Mouse (Mus musculus): ENCODE measurements at regions not wholly inside any gene's neighbourhood (a gene's known extent, or its start where the extent isn't known, plus 50 kb on each side); places are given as distances from the start of the nearest gene placed in this dataset.

GRCm38 (mm10) chr13:37514641-37515305, 169.8 kb downstream of the Ly86 start:
- H3K36me3 ChIP-seq: no peaks in the 10 kb centered on the region
- no peak overlapping the region for H3K4me3 ChIP-seq
- H3K4me2 ChIP-seq: peak overlapping the region; percentile 49
- H3K9ac ChIP-seq: no peak overlapping the region
- WGBS: 69% methylated on average over 12 of the region's 12 CpGs
- no peaks in the 10 kb centered on the region for H3K27me3 ChIP-seq
- peak overlapping the region; percentile 84 for H3K27ac ChIP-seq (replicated peaks)
- ATAC-seq (ENCODE audit: low FRiP score, low read depth): no peak
- peaks cover 24% of the 10 kb centered on the region for H3K4me1 ChIP-seq (replicated peaks)
- no peaks in the 10 kb centered on the region for H3K9me3 ChIP-seq

GRCm38 (mm10) chr13:37517055-37517807, 172.2 kb downstream of the Ly86 start:
- no peaks in the 10 kb centered on the region for H3K36me3 ChIP-seq
- ATAC-seq (ENCODE audit: low FRiP score, low read depth): no peak
- H3K4me3 ChIP-seq: no peak overlapping the region
- H3K9ac ChIP-seq: no peak overlapping the region
- H3K27me3 ChIP-seq: no peaks in the 10 kb centered on the region
- H3K27ac ChIP-seq (replicated peaks): no peak overlapping the region
- no peak overlapping the region for H3K4me2 ChIP-seq
- H3K9me3 ChIP-seq: no peaks in the 10 kb centered on the region
- peaks cover 23% of the 10 kb centered on the region for H3K4me1 ChIP-seq (replicated peaks)
- WGBS: 42% methylated on average over 14 of the region's 14 CpGs

- ATAC-seq (ENCODE audit: low FRiP score, low read depth): no peak
- Histone ChIP-seq H3K27me3 (no peaks in the 10 kb centered on the region), H3K9me3 (no peaks in the 10 kb centered on the region), H3K27ac (replicated peaks) (no peak overlapping the region), H3K4me2 (no peak overlapping the region), H3K4me1 (replicated peaks) (peaks cover 9% of the 10 kb centered on the region), H3K36me3 (no peaks in the 10 kb centered on the region), H3K9ac (no peak overlapping the region), H3K4me3 (no peak overlapping the region)
- WGBS: 84% methylated on average over 3 of the region's 3 CpGs
Observed at GRCm38 (mm10) chr13:37519948-37520347, 174.9 kb downstream of the Ly86 start.

GRCm38 (mm10) chr13:37525097-37525726, 180.2 kb downstream of the Ly86 start:
- no peaks in the 10 kb centered on the region for H3K4me1 ChIP-seq (replicated peaks)
- no peak overlapping the region for H3K4me2 ChIP-seq
- H3K27ac ChIP-seq (replicated peaks): no peak overlapping the region
- 73% methylated on average over 15 of the region's 15 CpGs for WGBS
- no peaks in the 10 kb centered on the region for H3K9me3 ChIP-seq
- H3K27me3 ChIP-seq: no peaks in the 10 kb centered on the region
- no peak overlapping the region for H3K4me3 ChIP-seq
- no peaks in the 10 kb centered on the region for H3K36me3 ChIP-seq
- ATAC-seq (ENCODE audit: low FRiP score, low read depth): no peak
- H3K9ac ChIP-seq: no peak overlapping the region

GRCm38 (mm10) chr13:37526102-37526501, 181.1 kb downstream of the Ly86 start:
- no peaks in the 10 kb centered on the region for H3K4me1 ChIP-seq (replicated peaks)
- H3K4me2 ChIP-seq: no peak overlapping the region
- H3K9me3 ChIP-seq: no peaks in the 10 kb centered on the region
- no peak overlapping the region for H3K9ac ChIP-seq
- H3K27ac ChIP-seq (replicated peaks): no peak overlapping the region
- H3K27me3 ChIP-seq: no peaks in the 10 kb centered on the region
- 84% methylated on average over 8 of the region's 8 CpGs for WGBS
- H3K36me3 ChIP-seq: no peaks in the 10 kb centered on the region
- no peak overlapping the region for H3K4me3 ChIP-seq
- no peak for ATAC-seq (ENCODE audit: low FRiP score, low read depth)

- ATAC-seq (ENCODE audit: low FRiP score, low read depth): no peak
Observed at GRCm38 (mm10) chr13:37528380-37528779, 183.4 kb downstream of the Ly86 start.

GRCm38 (mm10) chr13:37528876-37529275, 183.9 kb downstream of the Ly86 start:
- WGBS: 81% methylated on average over 7 of the region's 7 CpGs
- Histone ChIP-seq H3K27me3 (no peaks in the 10 kb centered on the region), H3K4me2 (no peak overlapping the region), H3K27ac (replicated peaks) (no peak overlapping the region), H3K4me3 (no peak overlapping the region), H3K9ac (no peak overlapping the region), H3K9me3 (no peaks in the 10 kb centered on the region), H3K4me1 (replicated peaks) (no peaks in the 10 kb centered on the region), H3K36me3 (no peaks in the 10 kb centered on the region)
- ATAC-seq (ENCODE audit: low FRiP score, low read depth): no peak

More at GRCm38 (mm10) chr13:37528380-37528779, 183.4 kb downstream of the Ly86 start:
- no peak overlapping the region for H3K27ac ChIP-seq (replicated peaks)
- H3K36me3 ChIP-seq: no peaks in the 10 kb centered on the region
- no peak overlapping the region for H3K4me2 ChIP-seq
- no peaks in the 10 kb centered on the region for H3K9me3 ChIP-seq
- no peak overlapping the region for H3K4me3 ChIP-seq
- H3K4me1 ChIP-seq (replicated peaks): no peaks in the 10 kb centered on the region
- 58% methylated on average over 9 of the region's 9 CpGs for WGBS
- H3K9ac ChIP-seq: no peak overlapping the region
- H3K27me3 ChIP-seq: no peaks in the 10 kb centered on the region

- Histone ChIP-seq H3K4me3 (no peak overlapping the region), H3K27ac (replicated peaks) (no peak overlapping the region), H3K9ac (no peak overlapping the region), H3K27me3 (no peaks in the 10 kb centered on the region), H3K9me3 (no peaks in the 10 kb centered on the region), H3K36me3 (no peaks in the 10 kb centered on the region), H3K4me1 (replicated peaks) (no peaks in the 10 kb centered on the region), H3K4me2 (no peak overlapping the region)
- WGBS: 74% methylated on average over 8 of the region's 8 CpGs
- no peak for ATAC-seq (ENCODE audit: low FRiP score, low read depth)
Observed at GRCm38 (mm10) chr13:37531512-37532183, 186.6 kb downstream of the Ly86 start.

GRCm38 (mm10) chr13:37532596-37533170, 187.7 kb downstream of the Ly86 start:
- H3K9me3 ChIP-seq: no peaks in the 10 kb centered on the region
- H3K9ac ChIP-seq: no peak overlapping the region
- H3K4me3 ChIP-seq: no peak overlapping the region
- no peak overlapping the region for H3K4me2 ChIP-seq
- H3K27me3 ChIP-seq: no peaks in the 10 kb centered on the region
- 59% methylated on average over 7 of the region's 7 CpGs for WGBS
- no peaks in the 10 kb centered on the region for H3K36me3 ChIP-seq
- no peaks in the 10 kb centered on the region for H3K4me1 ChIP-seq (replicated peaks)
- no peak overlapping the region for H3K27ac ChIP-seq (replicated peaks)
- ATAC-seq (ENCODE audit: low FRiP score, low read depth): no peak

- WGBS: 84% methylated on average over 4 of the region's 4 CpGs
- no peaks in the 10 kb centered on the region for H3K9me3 ChIP-seq
- no peaks in the 10 kb centered on the region for H3K4me1 ChIP-seq (replicated peaks)
- H3K27ac ChIP-seq (replicated peaks): no peak overlapping the region
- no peak overlapping the region for H3K4me2 ChIP-seq
- H3K27me3 ChIP-seq: no peaks in the 10 kb centered on the region
- no peak overlapping the region for H3K4me3 ChIP-seq
- ATAC-seq (ENCODE audit: low FRiP score, low read depth): no peak
- no peak overlapping the region for H3K9ac ChIP-seq
- H3K36me3 ChIP-seq: no peaks in the 10 kb centered on the region
Observed at GRCm38 (mm10) chr13:37533851-37534250, 188.8 kb downstream of the Ly86 start.

GRCm38 (mm10) chr13:37537330-37537729, 192.3 kb downstream of the Ly86 start:
- ATAC-seq (ENCODE audit: low FRiP score, low read depth): no peak
- H3K9me3 ChIP-seq: no peaks in the 10 kb centered on the region
- 83% methylated on average over 6 of the region's 6 CpGs for WGBS
- H3K9ac ChIP-seq: no peak overlapping the region
- no peaks in the 10 kb centered on the region for H3K36me3 ChIP-seq
- H3K27me3 ChIP-seq: no peaks in the 10 kb centered on the region
- no peak overlapping the region for H3K4me3 ChIP-seq
- H3K4me2 ChIP-seq: no peak overlapping the region
- H3K27ac ChIP-seq (replicated peaks): no peak overlapping the region
- H3K4me1 ChIP-seq (replicated peaks): no peaks in the 10 kb centered on the region

GRCm38 (mm10) chr13:37537793-37538192, 192.8 kb downstream of the Ly86 start:
- Histone ChIP-seq H3K4me2 (no peak overlapping the region), H3K9me3 (no peaks in the 10 kb centered on the region), H3K36me3 (no peaks in the 10 kb centered on the region), H3K4me3 (no peak overlapping the region), H3K27me3 (no peaks in the 10 kb centered on the region), H3K27ac (replicated peaks) (no peak overlapping the region), H3K4me1 (replicated peaks) (no peaks in the 10 kb centered on the region), H3K9ac (no peak overlapping the region)
- ATAC-seq (ENCODE audit: low FRiP score, low read depth): no peak
- WGBS: 81% methylated on average over 6 of the region's 6 CpGs
